Mouse (Mus musculus): ENCODE measurements around the gene Tubb1.

GRCm38 (mm10) chr2:174477543-174478319 is 27.2 kb downstream of the Tubb1 start:
- TF ChIP-seq POLR2A (IDR thresholded peaks at IDR 0.05; ENCODE audit: control insufficient read depth, low read depth, low read length), result no peak
- no peak for TF ChIP-seq CTCF (IDR thresholded peaks at IDR 0.05; ENCODE audit: control insufficient read depth, insufficient read depth, insufficient replicate concordance, low read depth, low read length)
